Mouse (Mus musculus): ENCODE data around the gene Cask.

Cask gene

GRCm38 (mm10) chrX:13718283-13718682 lies 132.9 kb downstream of the Cask start:
- no peak for DNase-seq

- DNase-seq = no peak
These were observed 134.2 kb downstream of the Cask start for GRCm38 (mm10) chrX:13716796-13717569.

- DNase-seq = peak; percentile 49
These were observed 141.0 kb downstream of the Cask start for GRCm38 (mm10) chrX:13710174-13710573.

- no peak for DNase-seq
These were observed 146.1 kb downstream of the Cask start for GRCm38 (mm10) chrX:13705051-13705450.

- no peak for DNase-seq
These were observed 150.5 kb downstream of the Cask start for GRCm38 (mm10) chrX:13700681-13701080.

GRCm38 (mm10) chrX:13691865-13692264 lies 159.3 kb downstream of the Cask start:
- DNase-seq = no peak

GRCm38 (mm10) chrX:13688356-13688755 lies 162.8 kb downstream of the Cask start:
- no peak for DNase-seq

- DNase-seq = no peak
These were observed 164.6 kb downstream of the Cask start for GRCm38 (mm10) chrX:13686589-13686988.

- no peak for DNase-seq
These were observed 169.4 kb downstream of the Cask start for GRCm38 (mm10) chrX:13681748-13682147.

GRCm38 (mm10) chrX:13673001-13673400 lies 178.2 kb downstream of the Cask start:
- no peak for DNase-seq

GRCm38 (mm10) chrX:13670342-13670741 lies 180.8 kb downstream of the Cask start:
- DNase-seq = no peak

- DNase-seq = no peak
These were observed 182.3 kb downstream of the Cask start for GRCm38 (mm10) chrX:13668867-13669266.

GRCm38 (mm10) chrX:13661063-13661462 lies 190.1 kb downstream of the Cask start, which contains the start of gene Gpr82:
Gpr82 (plus strand) TSS chrX:13661363.
- no peak for DNase-seq

GRCm38 (mm10) chrX:13659201-13659890 lies 191.8 kb downstream of the Cask start:
- no peak for DNase-seq

GRCm38 (mm10) chrX:13658616-13659140 lies 192.5 kb downstream of the Cask start:
- no peak for DNase-seq

GRCm38 (mm10) chrX:13656721-13657120 lies 194.4 kb downstream of the Cask start:
- DNase-seq = peak; percentile 75

- DNase-seq = no peak
These were observed 195.3 kb downstream of the Cask start for GRCm38 (mm10) chrX:13655906-13656305.

- no peak for DNase-seq
These were observed 196.2 kb downstream of the Cask start for GRCm38 (mm10) chrX:13655005-13655421.

- no peak for DNase-seq
These were observed 198.9 kb downstream of the Cask start for GRCm38 (mm10) chrX:13652291-13652690.

- DNase-seq = no peak
These were observed 199.3 kb downstream of the Cask start for GRCm38 (mm10) chrX:13651889-13652288.

- DNase-seq = no peak
These were observed 212.3 kb downstream of the Cask start for GRCm38 (mm10) chrX:13638894-13639293.

GRCm38 (mm10) chrX:13636398-13636797 lies 214.8 kb downstream of the Cask start:
- no peak for DNase-seq

- no peak for DNase-seq
These were observed 219.4 kb downstream of the Cask start, which contains the start of gene Gpr34 for GRCm38 (mm10) chrX:13631599-13632283. Gpr34 (plus strand) TSS chrX:13632089.

Measured in thymus, postnatal 4 days (tissue).